Mouse (Mus musculus): Measurements from ENCODE around the gene D230025D16Rik. TPM values are rescaled to one million over a fixed set of nuclear protein-coding genes. Genes with fewer than 3 reads are reported as not detected.
A peak's percentile ranks its signal among the peaks of the same experiment; 100 is the strongest.

Gene D230025D16Rik
- polyA plus RNA-seq, 1 experiment = 22.1 TPM

DNA sequence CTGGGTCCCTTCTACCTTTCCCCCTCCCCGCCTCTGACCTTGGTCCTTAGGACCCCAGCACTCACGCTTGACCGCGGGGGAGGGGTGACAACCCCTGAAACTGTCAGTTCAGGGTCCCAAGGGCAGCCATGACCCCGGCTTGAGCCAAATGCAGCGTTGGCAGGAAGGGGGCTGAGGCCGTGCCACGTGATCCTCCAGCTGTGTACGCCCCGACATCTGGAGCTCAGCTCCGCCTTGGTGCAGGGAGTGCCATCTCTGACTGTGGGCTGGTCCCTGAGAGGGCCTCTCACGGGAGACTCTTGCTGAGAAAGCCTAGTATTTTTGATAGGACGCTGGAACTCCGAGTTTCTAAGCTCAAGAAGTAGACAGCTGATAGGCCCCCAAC is 30.0 kb downstream of the D230025D16Rik start, which contains the start of gene B3gnt9:
TSS of gene B3gnt9 (minus strand) at position 188 of the 385 bp plus-strand sequence.
- Histone ChIP-seq H3K4me3 (ENCODE audit: insufficient read depth, low read depth, low read length) (peak within 1 kb of the TSS; percentile 62), H3K27ac (ENCODE audit: insufficient read depth, low read depth, low read length) (no peak within 1 kb of the TSS), H3K27me3 (replicated peaks; ENCODE audit: control insufficient read depth, insufficient read depth, low read length) (no peaks in the 10 kb centered on the region), H3K4me1 (ENCODE audit: control insufficient read depth, insufficient read depth, low read length) (peaks cover 3% of the 10 kb centered on the region; the same call in 1 of the 2 replicates), H3K36me3 (ENCODE audit: control insufficient read depth, insufficient read depth, low read length) (no peaks in the 10 kb centered on the region)
- no peak for TF ChIP-seq POLR2A (IDR thresholded peaks at IDR 0.05; ENCODE audit: low read depth, low read length)
- no peak for TF ChIP-seq CTCF (conservative IDR thresholded peaks at IDR 0.05; ENCODE audit: insufficient read depth, insufficient read length, low read depth, low read length)
- 11% methylated on average over 14 of the region's 14 CpGs for WGBS
- DNase-seq = peak; percentile 47

DNA sequence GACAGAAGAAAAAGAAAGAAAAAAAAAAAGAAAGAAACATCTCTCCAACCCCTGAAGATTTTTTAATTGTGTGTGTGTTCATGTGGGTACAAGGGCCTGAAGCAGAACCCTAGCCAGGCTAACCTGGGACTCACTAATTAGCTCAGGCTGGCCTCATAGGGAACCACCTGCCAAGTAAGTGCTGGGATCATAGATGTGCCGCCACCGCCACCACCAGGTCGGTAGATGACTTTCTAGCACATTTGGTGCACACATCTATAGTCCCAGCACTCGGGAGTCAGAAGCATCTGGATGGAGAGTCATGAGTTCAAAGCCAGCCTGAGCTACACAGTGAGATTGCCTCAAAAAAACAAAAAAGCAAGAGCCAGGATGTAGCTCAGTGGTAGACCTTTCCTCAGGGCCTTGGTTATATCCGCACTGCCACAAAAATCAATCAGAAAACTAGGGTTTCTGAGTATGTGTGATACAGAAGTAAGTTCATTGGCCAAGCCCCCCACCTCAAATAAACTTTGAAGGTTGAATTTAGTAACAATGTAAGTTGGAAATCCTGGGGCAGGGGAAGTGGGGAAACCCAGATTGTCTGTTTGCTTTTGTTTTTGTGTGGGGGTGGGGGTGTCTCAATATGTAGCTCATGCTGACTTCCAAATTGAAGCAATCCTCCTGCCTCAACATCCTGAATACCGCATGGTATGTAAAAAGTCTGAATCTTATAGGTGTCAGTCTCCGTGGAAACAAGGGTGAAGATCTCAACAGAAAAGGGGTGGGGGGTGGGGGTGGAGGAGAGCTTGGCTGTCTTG is 32.6 kb downstream of the D230025D16Rik start:
- TF ChIP-seq CTCF (conservative IDR thresholded peaks at IDR 0.05; ENCODE audit: insufficient read depth, insufficient read length, low read depth, low read length) (no peak), POLR2A (IDR thresholded peaks at IDR 0.05; ENCODE audit: low read depth, low read length) (no peak)
- 88% methylated on average over 7 of the region's 7 CpGs for WGBS
- Histone ChIP-seq H3K4me1 (ENCODE audit: control insufficient read depth, insufficient read depth, low read length) (peaks cover 3% of the 10 kb centered on the region; the same call in 1 of the 2 replicates), H3K27ac (ENCODE audit: insufficient read depth, low read depth, low read length) (no peak overlapping the region), H3K36me3 (ENCODE audit: control insufficient read depth, insufficient read depth, low read length) (no peaks in the 10 kb centered on the region), H3K27me3 (replicated peaks; ENCODE audit: control insufficient read depth, insufficient read depth, low read length) (no peaks in the 10 kb centered on the region), H3K4me3 (ENCODE audit: insufficient read depth, low read depth, low read length) (no peak overlapping the region)
- no peak for DNase-seq

DNA sequence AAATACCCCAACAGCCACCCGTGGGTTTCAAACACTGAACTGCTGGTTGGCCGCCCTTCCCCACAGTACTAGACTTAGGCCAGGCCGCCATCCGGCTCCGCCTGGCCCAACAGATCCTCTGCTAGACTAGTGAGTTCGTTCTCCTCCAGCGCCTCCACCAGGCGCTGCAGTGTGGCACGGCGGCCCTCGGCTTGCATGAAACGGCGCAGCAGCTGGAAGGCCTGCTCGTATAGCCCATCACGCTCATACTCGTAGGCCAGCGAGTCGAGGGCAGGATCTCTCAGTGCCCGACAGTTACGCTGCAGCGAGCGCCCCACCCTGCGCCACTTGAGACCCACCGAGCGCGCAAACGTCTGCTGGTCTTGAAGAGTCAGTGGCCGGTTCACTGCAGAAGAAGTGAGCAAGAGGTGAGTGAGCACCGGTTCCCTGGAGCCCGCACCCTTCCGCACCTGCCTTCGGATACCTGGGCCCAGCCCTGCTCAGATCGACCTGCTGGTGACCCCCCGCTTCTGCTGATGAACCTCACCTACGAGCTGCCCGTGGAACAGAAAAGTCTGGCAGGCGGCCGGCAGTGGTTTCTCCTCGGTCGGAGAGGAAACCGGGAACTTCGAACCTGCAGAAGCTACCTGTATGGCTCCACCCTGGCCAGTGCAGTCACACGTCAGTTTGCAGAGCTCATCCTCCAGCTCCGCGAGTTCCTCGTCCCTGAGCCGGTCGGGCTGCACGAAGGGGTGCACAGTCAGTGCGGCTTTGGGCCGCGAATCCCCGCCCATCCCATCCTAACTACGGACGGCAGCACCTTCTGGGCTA is 34.2 kb downstream of the D230025D16Rik start:
- H3K36me3 ChIP-seq (ENCODE audit: control insufficient read depth, insufficient read depth, low read length) = no peaks in the 10 kb centered on the region
- no peak for TF ChIP-seq POLR2A (IDR thresholded peaks at IDR 0.05; ENCODE audit: low read depth, low read length)
- no peak for TF ChIP-seq CTCF (conservative IDR thresholded peaks at IDR 0.05; ENCODE audit: insufficient read depth, insufficient read length, low read depth, low read length)
- no peaks in the 10 kb centered on the region for H3K27me3 ChIP-seq (replicated peaks; ENCODE audit: control insufficient read depth, insufficient read depth, low read length)
- WGBS = 36% methylated on average over 55 of the region's 55 CpGs
- H3K4me3 ChIP-seq (ENCODE audit: insufficient read depth, low read depth, low read length) = peak overlapping the region; percentile 34; the same call in 1 of the 2 replicates
- no peak overlapping the region for H3K27ac ChIP-seq (ENCODE audit: insufficient read depth, low read depth, low read length)
- H3K4me1 ChIP-seq (ENCODE audit: control insufficient read depth, insufficient read depth, low read length) = peaks cover 3% of the 10 kb centered on the region; the same call in 1 of the 2 replicates
- DNase-seq = no peak

DNA sequence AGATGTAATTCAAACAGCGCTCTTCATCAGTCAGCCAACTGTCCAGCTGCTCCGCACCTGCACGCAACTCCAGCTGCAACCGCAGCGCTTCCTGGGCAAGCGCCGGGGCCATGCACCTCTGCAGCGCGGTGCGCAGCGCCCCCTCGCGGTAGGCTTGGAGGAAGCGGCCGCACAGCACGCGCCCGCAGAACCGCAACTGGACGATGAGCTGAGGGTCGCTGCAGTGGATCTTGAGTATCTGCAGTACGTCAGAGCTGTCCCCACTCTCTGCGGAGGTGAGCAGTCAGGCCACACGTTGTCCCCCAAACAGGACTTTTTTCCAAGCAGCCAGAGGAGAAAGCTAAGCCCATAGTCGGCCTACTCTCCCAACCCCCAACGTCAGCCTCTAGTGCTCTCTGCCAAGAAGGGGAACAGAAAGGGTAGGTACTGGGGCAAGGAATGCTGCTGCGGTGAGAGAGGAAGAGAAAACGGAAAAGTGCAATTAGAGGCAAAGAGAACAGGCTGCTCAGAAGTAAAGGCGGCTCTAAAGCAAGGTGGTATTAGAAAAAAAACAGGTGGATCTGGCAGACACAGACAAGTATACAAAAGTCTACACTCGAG is 34.9 kb downstream of the D230025D16Rik start:
- DNase-seq = peak; percentile 69
- WGBS = 8% methylated on average over 30 of the region's 30 CpGs
- H3K27me3 ChIP-seq (replicated peaks; ENCODE audit: control insufficient read depth, insufficient read depth, low read length) = no peaks in the 10 kb centered on the region

DNA sequence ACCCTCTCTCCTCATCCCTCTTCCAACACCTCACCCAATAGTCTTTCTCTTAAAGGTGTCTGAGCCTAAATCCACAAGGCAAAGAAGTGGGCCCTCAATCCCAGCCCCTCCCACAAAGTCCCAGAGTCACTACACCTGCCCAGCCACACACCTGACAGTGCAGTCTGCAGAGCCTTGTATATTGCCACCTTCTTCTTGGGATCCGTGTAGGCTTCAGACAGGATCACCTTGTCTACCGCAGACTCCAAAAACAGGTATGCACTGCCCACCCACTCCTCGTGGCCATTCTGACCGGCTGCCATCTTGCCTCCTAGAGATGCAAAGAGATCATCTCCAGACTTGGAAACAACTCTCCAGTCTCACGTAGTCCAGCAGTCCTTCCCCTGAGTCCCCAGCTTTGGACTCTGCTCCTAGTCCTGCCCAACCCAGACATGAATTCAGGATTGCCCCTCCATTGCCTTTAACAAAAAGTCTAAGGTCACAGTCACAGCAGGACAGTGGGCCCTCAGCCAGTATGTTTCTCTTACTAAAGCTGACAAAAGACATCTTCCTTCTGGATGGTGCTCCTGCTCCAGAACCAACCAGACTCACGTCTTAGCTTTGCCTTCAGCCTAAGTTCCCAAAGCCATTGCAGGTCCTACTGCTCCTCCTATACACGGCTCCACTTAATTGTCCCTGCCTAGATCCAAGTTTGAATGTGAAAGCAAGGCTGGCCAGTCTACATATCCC is 35.6 kb downstream of the D230025D16Rik start:
- WGBS = 83% methylated on average over 7 of the region's 7 CpGs
- no peak for DNase-seq
- Histone ChIP-seq H3K36me3 (ENCODE audit: control insufficient read depth, insufficient read depth, low read length) (no peaks in the 10 kb centered on the region), H3K4me1 (ENCODE audit: control insufficient read depth, insufficient read depth, low read length) (peaks cover 3% of the 10 kb centered on the region; the same call in 1 of the 2 replicates), H3K27ac (ENCODE audit: insufficient read depth, low read depth, low read length) (no peak overlapping the region), H3K4me3 (ENCODE audit: insufficient read depth, low read depth, low read length) (no peak overlapping the region), H3K27me3 (replicated peaks; ENCODE audit: control insufficient read depth, insufficient read depth, low read length) (no peaks in the 10 kb centered on the region)
- TF ChIP-seq POLR2A (IDR thresholded peaks at IDR 0.05; ENCODE audit: low read depth, low read length) (no peak), CTCF (conservative IDR thresholded peaks at IDR 0.05; ENCODE audit: insufficient read depth, insufficient read length, low read depth, low read length) (no peak)

More for the DNA sequence above, 34.9 kb downstream of the D230025D16Rik start:
- TF ChIP-seq CTCF (conservative IDR thresholded peaks at IDR 0.05; ENCODE audit: insufficient read depth, insufficient read length, low read depth, low read length) = peak; percentile 88
- TF ChIP-seq POLR2A (IDR thresholded peaks at IDR 0.05; ENCODE audit: low read depth, low read length) = no peak
- Histone ChIP-seq H3K27ac (ENCODE audit: insufficient read depth, low read depth, low read length) (no peak overlapping the region), H3K4me1 (ENCODE audit: control insufficient read depth, insufficient read depth, low read length) (peaks cover 3% of the 10 kb centered on the region; the same call in 1 of the 2 replicates), H3K36me3 (ENCODE audit: control insufficient read depth, insufficient read depth, low read length) (no peaks in the 10 kb centered on the region), H3K4me3 (ENCODE audit: insufficient read depth, low read depth, low read length) (peak overlapping the region; percentile 34; the same call in 1 of the 2 replicates)

DNA sequence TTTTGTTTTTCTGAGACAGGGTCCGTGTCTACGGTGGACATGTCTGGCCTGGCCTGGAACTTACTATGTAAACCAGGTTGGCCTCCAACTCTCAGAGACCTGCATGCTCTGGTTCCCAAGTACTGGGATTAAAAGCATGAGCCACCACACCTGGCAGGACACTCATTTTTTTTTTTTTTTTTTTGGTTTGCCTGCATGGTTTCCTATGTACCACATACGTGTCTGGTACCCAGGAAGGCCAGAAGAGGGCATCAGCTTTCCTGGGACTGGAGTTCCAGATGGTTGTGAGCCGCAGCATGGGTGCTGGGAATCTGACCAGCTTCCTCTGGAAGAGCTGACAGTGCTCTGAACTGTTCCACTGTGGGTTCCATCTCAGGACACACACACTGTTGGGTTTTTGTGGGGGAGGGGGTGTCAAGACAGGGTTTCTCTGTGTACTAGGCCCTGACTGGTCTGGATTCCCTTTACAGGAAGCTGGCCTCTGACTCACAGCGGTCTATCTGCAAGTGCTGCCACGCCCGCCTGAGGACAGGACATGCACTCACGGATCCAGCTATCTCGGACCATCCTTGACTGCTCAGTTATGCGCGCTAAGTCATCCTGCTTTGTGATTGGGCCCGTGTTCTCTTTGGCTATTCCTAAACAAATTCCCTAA is 36.5 kb downstream of the D230025D16Rik start:
- no peaks in the 10 kb centered on the region for H3K27me3 ChIP-seq (replicated peaks; ENCODE audit: control insufficient read depth, insufficient read depth, low read length)
- no peak overlapping the region for H3K4me3 ChIP-seq (ENCODE audit: insufficient read depth, low read depth, low read length)
- no peak overlapping the region for H3K27ac ChIP-seq (ENCODE audit: insufficient read depth, low read depth, low read length)
- WGBS = 93% methylated on average over 12 of the region's 12 CpGs
- H3K36me3 ChIP-seq (ENCODE audit: control insufficient read depth, insufficient read depth, low read length) = no peaks in the 10 kb centered on the region
- peaks cover 3% of the 10 kb centered on the region; the same call in 1 of the 2 replicates for H3K4me1 ChIP-seq (ENCODE audit: control insufficient read depth, insufficient read depth, low read length)
- DNase-seq = no peak
- no peak for TF ChIP-seq POLR2A (IDR thresholded peaks at IDR 0.05; ENCODE audit: low read depth, low read length)
- TF ChIP-seq CTCF (conservative IDR thresholded peaks at IDR 0.05; ENCODE audit: insufficient read depth, insufficient read length, low read depth, low read length) = no peak

Data from kidney, adult 2 months (tissue).